Mouse (Mus musculus) skeletal muscle tissue, adult 2 months (tissue): ENCODE results near the gene Tbx15.

ENCODE experiments used
- DNase-seq: peaks from one replicate; pipeline ENCODE4 v3.0.0-alpha.2; 2012; ENCODE audit warnings: low read depth, low spot score

Tbx15 gene

DNA sequence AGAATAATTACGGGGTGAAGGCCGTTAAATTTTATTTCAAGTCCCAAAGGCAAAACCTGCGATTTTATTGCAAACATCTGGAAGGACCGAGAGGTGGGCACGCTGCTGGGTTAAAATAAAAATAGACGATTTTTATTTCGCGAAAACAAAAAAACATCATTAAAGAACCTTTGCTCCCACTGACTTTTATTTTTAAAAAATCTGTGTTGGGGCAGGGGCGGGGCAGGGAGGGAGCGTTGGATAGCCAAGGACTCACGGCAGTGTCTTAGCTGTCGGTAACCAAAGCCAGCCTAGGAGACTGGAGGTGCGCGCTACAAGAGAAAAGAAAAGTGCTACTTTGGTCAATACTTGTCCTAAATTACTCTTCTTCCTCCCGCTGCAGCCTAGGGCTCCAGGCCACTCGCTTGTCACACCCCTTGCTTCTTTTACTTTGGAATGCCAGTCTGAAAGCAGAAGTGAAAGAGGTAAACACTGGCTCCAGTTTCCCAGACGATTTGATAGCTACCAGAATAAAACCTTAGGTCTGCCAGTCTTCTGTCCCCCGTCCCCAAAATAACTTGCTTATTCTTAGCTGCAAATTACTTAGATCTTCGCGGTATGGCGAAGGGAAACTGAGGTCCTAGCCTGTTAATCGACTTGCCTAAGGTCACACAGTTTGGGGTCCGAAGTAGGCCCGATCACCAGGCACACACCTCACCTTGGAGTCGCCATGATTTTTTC is 8.8 kb downstream of the Tbx15 start:
- DNase-seq, result no peak

DNA sequence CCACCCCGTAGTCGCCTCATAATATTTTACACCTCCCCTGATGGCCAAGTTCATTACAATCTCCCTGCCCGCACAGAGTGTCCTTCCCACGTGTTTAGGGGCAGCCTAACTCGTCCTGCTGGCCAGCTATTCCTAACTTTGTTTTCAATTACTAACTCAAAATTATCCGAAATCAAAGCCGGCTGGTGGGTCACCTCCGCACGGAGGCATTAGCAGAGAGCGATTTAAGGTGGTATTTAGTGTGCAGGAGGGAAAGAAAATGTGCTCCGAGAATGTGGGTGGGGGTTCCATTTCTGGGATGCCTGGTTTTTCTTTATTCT is 9.3 kb downstream of the Tbx15 start:
- DNase-seq, result no peak

DNA sequence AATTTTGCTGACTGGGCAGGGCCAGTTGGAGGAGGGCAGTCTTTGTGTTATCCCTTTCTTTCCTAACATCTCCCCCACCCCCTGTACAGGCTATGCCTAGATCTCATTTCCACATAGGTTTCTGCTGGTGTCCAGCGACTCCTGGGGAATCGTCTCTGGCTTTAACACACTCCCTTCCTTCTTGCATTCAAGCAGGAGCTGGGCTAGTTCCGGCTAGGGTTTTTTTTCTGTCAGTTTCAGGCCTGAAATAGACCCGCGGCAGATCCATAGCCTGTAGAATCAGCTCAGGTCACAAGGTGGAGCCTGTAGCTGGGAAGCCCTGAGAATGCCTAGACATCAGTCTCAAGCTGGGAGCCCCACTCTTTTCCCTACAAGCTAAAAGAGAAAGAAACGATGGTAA is 9.7 kb downstream of the Tbx15 start:
- no peak for DNase-seq

DNA sequence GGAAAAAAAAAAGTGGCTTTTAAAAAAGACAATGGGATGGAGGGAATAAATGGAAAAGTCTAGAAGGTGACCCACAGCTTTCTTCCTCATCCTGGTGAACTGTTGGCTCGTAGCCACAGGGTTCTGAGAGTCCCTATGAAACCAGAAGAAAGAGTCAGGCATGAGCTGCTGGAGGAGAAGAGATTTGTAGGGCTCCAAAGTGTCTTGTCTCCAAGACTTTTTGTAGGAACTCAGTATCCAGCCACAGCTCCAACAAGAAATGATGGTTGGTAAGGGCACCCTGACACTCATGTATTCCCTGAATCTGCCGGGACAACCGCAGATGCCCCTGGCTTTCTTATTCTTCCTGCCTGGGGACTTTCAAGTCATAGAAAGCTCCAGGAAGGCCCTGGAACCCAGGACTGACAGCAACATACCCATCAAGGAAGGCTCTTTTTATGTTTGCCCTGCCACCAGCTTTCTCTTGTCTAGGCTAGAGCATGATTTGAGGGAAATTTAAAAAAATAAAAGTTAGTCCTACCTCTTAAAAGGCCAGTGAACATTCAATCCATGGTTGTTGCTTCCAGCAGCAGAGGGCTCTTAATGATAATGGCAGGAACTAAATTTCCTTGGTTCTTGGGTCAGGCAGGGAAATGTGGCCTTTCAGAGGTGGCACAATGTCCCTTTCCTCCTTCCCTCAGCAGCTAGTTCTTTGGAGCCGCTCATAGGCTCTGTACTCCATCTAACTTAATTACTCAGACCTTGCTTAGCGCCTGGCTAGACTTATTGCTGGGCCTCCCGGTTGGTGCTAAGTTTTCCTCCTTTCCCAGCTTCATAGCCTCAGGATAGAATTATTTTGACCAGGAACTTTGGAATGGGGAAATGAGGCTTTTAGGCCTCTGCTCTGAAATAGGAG is 11.3 kb downstream of the Tbx15 start:
- no peak for DNase-seq

DNA sequence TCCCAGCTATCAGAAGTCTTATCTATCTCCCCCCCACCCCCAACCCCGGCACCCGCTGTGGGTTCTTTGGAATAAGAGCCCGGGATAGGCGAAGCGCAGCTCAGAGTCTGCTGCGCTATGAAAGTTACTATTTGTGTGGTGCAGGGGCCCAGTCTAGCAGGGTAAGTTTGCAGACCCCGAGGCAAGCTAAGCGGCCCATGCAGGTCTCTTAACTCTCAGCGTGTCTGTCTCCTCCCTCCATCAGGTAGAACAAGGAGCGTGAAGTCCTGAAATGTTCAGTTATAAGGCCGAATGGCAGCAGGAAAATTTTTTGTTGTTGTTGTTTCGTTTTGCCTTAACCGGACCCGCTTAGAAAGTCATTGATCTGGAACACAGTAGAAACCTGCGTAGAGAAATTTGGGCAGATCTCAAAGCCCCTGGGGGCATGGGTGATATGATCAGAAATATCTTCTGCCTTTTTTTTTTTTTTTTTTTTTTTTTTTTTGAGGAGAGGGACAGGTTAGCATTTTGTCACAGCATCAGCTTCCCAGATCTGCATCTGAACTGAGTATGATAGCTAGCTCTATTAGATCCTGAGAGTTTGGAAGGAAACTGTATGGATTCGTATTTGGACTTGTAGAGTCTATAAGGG is 12.4 kb downstream of the Tbx15 start:
- DNase-seq, result no peak

DNA sequence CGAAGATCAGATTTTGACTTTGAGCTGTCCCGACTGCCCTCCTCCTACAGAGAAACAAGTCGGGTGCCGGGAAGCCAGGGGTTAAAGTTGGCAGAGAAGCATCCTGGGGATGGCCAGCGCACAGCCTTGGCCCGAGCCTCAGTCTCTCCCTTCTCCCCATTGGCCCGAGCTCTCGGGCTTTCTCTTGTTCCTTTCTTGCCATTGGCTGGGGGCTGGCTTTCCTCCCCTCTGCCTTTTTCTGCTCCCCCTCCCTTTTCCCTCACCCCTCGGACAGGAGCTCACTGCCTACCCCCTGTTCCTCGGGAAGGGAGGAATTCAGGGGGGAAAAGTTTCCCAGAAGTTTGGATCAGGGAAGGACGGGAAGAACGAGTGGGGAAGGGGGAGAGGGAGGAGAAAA is 12.9 kb downstream of the Tbx15 start:
- peak; percentile 85 for DNase-seq

DNA sequence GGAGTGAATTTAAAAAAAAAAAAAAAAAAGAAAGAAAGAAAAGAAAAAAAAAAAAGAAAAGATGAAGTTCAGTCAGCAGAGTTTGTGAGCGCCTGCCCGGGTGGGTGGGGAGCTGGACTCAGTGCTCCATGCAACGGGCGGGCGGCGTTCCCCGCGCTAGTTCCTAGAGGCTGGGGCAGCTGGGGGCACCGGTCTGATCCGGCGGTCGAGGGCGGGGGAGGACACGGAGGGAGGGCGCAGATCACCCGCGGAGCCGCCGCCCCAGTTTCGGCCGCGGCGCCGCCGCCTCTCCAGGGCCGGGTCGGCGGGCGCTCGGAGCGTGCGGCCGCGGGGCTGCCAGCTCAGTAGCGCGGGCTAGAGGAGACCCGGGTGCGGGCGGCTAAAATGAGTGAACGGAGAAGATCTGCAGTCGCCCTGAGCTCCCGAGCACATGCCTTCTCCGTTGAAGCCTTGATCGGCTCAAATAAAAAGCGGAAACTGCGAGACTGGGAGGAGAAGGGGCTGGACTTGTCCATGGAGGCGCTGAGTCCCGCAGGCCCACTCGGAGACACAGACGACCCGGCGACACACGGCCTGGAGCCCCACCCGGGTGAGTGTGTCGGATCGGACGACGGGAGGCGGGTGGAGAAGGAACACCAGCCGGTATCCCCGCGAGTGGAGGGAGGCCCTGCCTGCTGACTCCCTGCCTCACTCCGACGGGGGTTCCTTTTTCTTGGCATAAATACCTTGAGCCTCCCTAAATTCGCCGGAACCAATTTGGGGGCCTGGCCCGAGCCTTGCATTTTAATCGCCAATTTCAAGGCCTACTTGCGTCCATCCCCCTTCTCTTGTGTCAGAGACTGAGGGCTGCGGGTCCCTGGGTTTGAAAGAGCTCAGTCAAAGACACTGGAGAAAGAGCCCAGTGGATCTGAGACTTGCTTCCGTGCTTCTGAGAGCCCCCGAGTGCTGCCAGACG is 13.6 kb downstream of the Tbx15 start:
- DNase-seq, result peak; percentile 69

DNA sequence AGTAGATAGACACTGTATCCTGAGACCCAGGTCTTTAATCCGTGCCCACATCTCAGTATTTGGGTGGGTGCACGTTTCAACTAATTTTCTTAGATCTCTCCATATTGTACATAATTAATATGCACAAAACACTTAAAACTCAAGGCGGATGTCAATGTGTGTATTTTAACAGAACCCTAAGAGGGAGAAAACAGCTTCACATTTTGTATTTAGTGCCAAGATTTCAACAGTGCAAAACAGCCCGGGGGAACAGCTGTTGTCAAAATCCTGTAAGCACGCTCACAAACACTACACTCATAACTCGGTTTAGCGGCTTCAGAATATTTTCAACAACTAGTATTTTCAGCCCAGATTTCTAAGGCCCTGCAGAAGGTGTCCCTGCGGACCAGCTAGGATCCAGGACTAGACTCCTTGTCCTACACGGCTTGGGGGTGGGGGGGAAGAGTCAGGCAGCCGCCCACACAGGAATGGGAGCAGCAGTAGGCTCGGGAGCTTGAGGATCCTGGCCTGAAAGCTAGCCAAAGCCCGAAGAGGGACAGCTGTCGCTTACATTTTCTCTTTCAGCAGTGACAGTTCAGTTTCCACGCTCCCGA is 14.5 kb downstream of the Tbx15 start:
- DNase-seq, result peak; percentile 88

DNA sequence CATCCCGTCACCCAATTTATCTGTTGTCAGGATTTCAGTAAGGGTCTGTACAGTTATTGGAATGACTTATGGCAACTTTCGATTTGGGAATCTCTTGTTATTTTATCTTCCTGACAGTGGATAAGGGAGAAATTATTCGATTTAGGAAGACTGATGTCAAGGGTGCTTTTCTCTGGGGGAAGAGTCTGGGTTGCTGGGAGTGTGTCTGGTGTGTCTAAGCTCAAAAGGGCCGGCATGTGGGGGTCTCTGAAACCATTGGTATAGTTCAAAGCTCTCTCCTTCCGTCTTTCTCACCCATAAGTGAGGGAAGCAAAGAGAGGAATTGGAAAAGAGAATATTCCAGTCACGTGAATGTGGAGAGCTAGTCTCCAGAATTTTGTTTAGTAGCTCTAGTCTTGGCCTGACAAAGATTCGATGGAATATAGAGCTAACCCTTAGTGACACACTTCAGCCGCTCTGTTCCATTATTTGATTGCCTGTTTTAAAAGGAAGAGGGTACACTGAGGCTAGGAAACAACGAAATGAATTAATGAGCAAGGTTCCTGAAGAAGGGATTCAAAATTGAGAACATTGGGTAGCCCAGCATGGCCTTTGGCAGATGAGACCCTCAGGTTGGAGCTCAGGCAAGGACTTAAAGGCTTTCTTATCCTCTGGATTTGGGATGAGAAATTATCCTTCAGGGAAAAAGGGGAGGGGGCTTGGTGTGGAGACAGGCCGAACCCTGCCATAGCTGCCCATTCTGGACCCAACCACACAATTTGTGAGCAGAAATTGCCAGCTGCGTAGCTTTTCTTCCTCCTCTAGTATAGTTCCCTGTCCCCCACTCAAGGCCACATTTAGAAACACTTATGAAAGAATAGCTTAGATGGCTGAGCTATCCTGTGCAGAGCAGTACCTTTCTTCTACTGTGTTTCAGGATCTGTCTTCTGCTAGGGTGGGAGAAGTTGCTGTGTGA is 15.5 kb downstream of the Tbx15 start:
- DNase-seq, result no peak

DNA sequence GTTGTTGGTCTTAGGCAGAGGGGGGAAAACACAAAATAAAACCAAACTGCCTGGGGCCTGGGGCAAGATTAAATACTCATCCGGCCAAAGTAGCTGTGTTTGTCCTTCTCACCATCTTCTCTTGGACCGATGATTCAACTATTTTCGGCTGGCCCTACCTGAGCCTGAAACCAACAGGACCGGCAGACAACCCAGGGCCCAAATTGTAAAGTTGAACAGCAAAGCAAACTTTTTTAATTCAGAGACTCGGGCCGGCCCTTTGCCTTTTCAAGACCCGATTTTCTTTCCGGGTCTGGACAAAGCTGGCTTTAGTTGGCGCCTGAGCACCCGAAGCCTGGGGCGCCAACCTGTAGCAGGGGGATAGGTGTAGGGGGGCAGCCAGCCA is 16.2 kb downstream of the Tbx15 start:
- DNase-seq, result no peak

DNA sequence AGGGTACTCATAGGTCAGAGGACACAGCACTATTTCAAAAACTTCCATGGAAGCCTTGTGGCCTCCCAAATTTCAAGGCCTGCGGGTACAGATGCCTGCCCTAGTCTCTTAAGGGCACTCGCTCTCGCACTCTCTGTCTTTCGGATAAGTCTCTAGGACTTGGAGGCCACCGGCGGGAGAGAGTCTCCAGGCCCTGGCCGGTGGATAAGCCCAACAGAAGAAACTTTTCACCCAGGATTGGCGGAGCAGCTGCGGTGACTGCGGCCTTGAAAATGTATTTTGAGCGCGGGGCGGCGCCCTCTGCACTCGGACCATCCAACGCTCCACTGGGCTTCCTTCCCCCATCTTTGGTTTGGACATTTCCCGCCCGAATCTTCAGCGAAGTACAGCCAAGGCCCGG is 16.6 kb downstream of the Tbx15 start:
- peak; percentile 38 for DNase-seq

DNA sequence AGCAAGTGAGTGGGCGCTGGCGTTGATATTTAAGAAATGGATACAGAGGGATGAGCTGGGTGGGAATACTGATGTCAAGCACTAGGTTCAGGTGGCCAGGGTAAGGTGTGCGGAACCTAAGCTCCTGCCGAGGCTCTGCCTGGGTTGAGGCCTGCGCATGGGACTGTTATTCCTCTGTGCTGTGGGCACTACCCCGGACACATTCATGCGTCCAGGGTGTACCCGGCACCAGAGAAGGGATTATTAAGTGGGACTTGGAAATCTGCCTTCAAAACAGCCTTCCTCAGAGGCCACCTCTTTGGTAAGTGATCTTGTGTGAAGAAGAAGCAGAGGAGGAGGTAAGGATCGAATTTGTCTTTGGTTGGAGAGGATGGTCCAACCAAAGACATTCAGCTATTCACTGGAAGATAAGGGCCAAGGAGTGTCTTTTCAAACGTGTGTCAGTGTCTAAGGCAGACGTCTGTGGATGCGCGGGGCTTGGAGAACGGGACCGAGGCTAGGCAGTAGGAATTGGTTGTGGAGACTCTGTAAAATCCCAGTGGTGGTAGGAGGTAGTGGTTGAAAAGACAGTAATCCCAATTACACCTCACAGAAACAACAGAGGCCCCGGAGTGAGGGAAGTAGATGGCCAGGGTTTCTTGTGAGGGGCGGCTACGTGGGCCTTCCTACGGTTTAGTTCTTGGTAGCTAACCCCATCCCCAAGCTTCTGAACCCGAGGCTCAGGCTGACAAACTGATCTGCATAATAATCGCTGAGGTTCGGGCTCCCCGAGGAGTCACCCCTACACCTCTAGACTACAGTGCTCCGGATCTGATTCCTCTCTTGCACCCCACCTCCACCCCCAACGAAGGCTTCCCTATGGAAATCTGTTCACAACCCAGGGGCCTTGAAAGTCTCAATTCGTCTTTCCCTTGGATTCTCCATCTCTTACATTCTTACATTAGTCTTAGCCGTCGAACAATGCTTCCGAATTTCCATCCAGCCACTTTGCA is 17.7 kb downstream of the Tbx15 start:
- no peak for DNase-seq

DNA sequence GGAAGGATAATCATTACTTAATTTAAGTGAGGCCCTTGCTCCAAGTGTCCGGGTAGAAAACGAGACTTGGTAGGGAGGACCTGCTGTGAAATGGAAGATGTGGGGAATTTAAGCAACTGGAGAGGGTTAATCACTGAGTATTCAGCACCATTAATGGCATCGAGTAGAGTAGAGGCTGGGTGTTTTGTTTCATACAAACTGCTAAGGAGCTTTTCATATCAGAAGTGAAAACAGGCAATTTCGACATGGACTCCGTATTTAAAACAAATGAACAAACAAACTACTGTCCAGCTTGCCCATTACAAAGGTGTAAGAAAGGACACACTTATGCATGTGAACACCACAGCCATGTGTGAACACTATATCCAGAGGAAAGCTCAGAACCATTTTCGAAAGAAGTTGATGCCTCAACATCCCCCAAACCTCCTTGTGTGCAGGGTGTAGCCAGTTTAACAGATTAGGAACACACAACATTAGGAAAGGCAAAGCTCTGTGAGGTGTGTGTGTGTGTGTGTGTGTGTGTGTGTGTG is 19.6 kb downstream of the Tbx15 start:
- DNase-seq, result no peak

DNA sequence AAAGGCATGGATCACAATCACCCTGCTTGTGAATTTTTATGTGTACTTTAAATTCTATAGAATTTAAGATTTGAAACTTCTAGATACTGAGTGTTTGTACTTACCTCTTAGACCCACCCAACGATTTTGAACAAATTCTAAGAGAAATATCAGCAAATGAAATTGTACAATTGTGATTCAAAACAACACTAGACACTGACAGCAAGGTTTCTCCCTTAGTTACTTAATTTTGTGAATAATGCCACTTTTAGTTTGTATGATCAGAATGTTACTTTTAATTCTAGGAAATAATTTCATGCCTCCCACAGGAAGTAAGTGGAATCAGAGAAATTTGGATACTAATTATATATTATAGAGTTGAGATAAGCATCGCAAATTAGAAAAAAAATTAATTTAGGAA is 20.2 kb downstream of the Tbx15 start:
- no peak for DNase-seq

DNA sequence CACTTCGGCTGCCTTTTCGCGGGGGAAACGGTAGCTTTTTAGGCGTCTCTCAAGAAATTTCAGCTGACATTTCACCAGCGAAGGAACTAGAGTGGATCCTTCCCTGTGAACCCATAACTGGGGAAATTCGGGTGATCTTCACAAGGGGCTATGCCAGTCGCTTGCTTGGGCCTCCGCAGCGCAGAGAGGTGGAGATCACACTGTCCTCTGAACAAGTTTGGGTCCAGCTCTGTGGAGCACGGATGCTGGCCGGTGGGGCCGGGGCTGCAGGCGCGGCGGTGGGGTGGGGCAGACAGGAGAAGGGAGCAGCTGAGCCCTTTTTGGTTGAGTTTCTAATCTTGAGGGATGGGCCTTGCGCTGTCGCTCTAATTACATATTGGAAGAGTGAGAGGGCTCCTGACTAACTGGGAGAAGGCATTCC is 21.2 kb downstream of the Tbx15 start:
- DNase-seq, result no peak

DNA sequence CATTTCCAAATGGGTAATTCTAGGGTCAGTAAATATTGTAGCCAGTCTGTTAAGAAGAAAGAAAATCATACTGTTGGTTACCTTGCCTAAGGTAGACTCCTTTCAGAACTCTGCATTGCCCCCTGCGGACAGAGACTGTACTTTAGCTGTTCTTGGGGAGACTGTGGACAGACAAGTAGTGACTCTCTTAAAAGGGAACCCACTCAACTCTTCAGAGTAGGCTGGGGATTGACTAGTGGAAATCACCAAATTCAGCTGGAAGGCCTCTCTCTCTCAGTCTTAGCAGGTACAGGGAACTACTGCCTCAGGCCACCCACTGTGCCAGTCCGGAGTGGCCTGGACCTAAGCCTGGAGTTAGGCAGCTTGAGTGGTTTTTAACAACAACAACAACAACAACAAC is 21.8 kb downstream of the Tbx15 start:
- DNase-seq, result no peak

DNA sequence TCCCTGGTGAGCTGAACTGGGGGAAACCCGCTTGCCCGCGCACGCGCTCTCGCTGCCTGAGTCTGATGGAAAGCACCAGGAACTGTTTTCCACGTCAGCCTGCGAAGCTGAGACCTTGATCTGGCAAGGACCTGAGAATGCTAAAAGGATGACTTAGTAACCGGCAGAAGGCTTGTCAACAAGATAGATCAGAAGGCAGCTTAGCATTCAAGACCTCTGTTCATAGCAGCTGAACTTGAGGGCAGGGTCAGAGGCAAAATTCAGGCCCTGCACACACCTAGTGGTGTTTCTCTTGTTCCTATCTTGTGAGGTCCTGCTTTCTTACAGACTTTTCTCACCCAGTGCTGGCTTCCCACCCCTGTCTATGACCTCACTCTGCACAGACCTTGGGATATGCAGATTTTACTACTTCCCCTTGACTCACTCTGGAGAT is 23.3 kb downstream of the Tbx15 start:
- DNase-seq, result peak; percentile 74

DNA sequence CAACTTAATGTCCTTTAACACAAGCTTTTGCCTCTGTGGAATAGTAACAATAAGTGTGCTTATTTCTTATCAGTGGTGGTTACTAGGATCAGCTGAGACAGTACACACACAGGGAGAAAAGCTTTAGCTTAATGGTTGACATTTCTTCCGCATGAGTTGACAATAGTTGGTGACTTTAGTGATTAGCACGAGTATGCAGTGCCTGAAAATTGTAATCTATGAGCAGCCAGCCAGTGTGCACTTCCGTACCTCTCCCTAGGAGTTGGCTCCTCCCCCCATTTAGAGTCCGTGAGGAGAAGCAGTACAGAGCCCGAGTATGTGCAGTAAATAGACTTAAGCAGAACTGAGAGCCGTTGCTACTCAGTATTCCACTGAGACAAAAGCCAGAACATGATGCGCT is 24.5 kb downstream of the Tbx15 start:
- no peak for DNase-seq
